Mouse (Mus musculus) heart, postnatal 4 days (tissue): ENCODE measurements around the gene Acsl6. TPM values are rescaled to one million over a fixed set of nuclear protein-coding genes. Genes with fewer than 3 reads are reported as not detected.
"Not testable (repeated sequence)": the region's sequence is repeated elsewhere in the genome, so short reads cannot be mapped to it uniquely, and the experiment has no call there.

Experiments
- DNase-seq: peaks from one replicate; pipeline ENCODE4 v3.0.0; 2021
- total RNA-seq, 2 experiments: library from RNA; stranded (reverse); gene quantifications; 2 replicates each; pipeline ENCODE4 v1.2.3; 2021

Acsl6 gene
- total RNA-seq, 2 experiments from 2014 or later = 0.50 to 1.2 TPM

- DNase-seq = no peak
These were observed 93.1 kb downstream of the Acsl6 start for GRCm38 (mm10) chr11:54396686-54397085.

GRCm38 (mm10) chr11:54398058-54398457 lies 94.5 kb downstream of the Acsl6 start:
- DNase-seq = no peak

GRCm38 (mm10) chr11:54400803-54401202 lies 97.2 kb downstream of the Acsl6 start:
- not testable (repeated sequence) for DNase-seq

GRCm38 (mm10) chr11:54404885-54405284 lies 101.3 kb downstream of the Acsl6 start:
- DNase-seq = no peak

GRCm38 (mm10) chr11:54406930-54407546 lies 103.4 kb downstream of the Acsl6 start:
- DNase-seq = no peak

GRCm38 (mm10) chr11:54410612-54411011 lies 107.0 kb downstream of the Acsl6 start:
- no peak for DNase-seq

GRCm38 (mm10) chr11:54413017-54413416 lies 109.4 kb downstream of the Acsl6 start:
- DNase-seq = no peak

Other genes with a start within 250 kb of the Acsl6 start
- gene Pdlim4, start 234.8 kb upstream of the Acsl6 start, total RNA-seq = 10 to 100 TPM; 25.4 to 26.8 TPM
- 10 to 100 TPM; 24.6 to 28.1 TPM for gene P4ha2, start 203.7 kb upstream of the Acsl6 start, total RNA-seq
- gene Csf2, start 54.1 kb upstream of the Acsl6 start, total RNA-seq = not detected
- gene Il3, start 36.5 kb upstream of the Acsl6 start, total RNA-seq = not detected
- not detected for gene Meikin, start 66.9 kb downstream of the Acsl6 start, total RNA-seq
- 10 to 100 TPM; 26.1 to 26.3 TPM for gene Fnip1, start 134.4 kb downstream of the Acsl6 start, total RNA-seq
- 10 to 100 TPM; 29.7 to 34.0 TPM for gene Rapgef6, start 219.0 kb downstream of the Acsl6 start, total RNA-seq